Mouse (Mus musculus): ENCODE measurements around the gene Ghrhr.

DNA sequence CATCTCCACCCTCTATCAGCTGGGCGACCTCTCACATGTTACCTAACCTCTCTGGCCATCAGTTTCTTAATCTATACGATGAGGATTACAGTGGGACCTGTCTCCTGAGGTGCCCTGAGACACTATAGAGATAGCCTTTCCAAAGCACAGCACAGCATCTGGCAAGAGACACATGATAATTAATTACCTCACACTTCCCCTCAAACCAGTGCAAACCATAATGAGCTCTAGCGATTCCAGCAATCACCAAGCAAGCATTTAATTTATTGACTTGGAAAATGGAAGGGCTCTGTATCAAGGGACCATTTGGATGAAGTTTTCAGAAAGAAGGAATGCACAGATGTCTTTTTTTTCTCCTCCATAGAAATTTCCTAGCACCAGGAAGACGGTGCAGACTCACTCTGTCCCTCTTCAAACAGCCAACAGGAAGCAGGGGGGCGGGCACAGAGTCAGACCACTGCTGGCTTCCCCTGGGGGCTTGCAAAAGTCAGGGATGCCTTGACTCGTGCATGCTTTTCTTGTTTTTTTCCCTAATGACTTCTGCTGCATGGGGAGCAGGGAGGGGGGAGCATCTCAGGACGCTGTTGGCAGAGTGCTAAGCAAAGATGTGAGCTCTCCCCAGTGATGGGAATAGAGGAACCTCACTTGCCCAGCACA lies 34.2 kb downstream of the Ghrhr start:
- TF ChIP-seq CTCF (IDR thresholded peaks at IDR 0.05; ENCODE audit: insufficient read depth, low read depth, low read length) = no peak
- TF ChIP-seq POLR2A (IDR thresholded peaks at IDR 0.05; ENCODE audit: insufficient read depth, low read depth, low read length) = no peak
